Mouse (Mus musculus) kidney, postnatal 36 days (tissue): ENCODE measurements around the gene Gm29554.
"Not testable (repeated sequence)": the region's sequence is repeated elsewhere in the genome, so short reads cannot be mapped to it uniquely, and the experiment has no call there.

Source experiments
- DNase-seq, 2 experiments: peaks; one replicate each; pipeline ENCODE4 v3.0.0; 2021 to 2022; ENCODE audit warnings: mixed read lengths in 2 of 2

Gene Gm29554

DNA sequence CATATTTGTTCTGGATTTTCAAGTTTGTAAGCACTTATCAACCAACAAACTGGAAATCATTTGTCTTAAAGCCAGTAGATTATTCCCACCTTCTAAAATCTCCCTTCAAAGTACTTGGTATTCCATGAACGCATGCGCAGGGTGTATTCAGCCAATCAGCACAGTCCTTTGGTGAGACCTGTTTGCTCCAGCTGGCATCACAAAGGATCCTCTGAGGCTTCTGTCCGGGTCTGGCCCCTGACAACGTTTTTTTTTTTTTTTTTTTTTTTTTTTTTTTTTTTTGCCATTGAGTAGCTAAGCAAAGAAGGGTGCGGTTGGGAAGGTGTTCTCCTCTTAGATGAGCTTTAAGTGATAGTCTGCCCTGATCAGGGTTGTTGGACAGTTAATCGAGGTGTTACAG is at the start of gene Gm29554:
Gene Gm29554, plus strand, starts transcription at position 301 of the 400 bp plus-strand sequence.
- not testable (repeated sequence) for DNase-seq
